In genomic region chr2:34078248-34078874, GRCm38 (mm10) we compare ENCODE assay signal across 17 mouse cellular contexts.
DNase-seq lines count a peak whose midpoint lies in the region; ATAC-seq lines count a peak whose summit lies in the region.
"Had no signal": no experiment of that assay in that cellular context is flagged by ENCODE, and none has a peak within 500 bp of the region (broad histone marks: within the 10 kb centered on the region; RNA-seq: fewer than 3 reads in every experiment).

No protein-coding gene starts in this region.

- peaks cover 18% of the 10 kb centered on the region for H3K4me1 ChIP-seq in embryonic facial prominence, embryonic 10.5 days
- H3K4me1 ChIP-seq in forebrain, embryonic 16.5 days (replicated peaks; ENCODE audit: control insufficient read depth, insufficient read depth, low read length): 0 out of 2 replicates have a peak, but pooled peaks cover 4% of the 10 kb centered on the region
- H3K4me1 ChIP-seq in neural tube, embryonic 11.5 days (ENCODE audit: control insufficient read depth, insufficient read depth, low read length): peaks cover 13% of the 10 kb centered on the region
- H3K4me1 ChIP-seq: liver, embryonic 15.5 days had no signal

- no peak overlapping the region for H3K9ac ChIP-seq in forebrain, embryonic 16.5 days (replicated peaks; ENCODE audit: low read depth, low read length)
- no peak overlapping the region for H3K9ac ChIP-seq in neural tube, embryonic 11.5 days (ENCODE audit: low read length)
- H3K9ac ChIP-seq: liver, embryonic 15.5 days had no signal

- peak; percentile 58; the same call in 1 of the 2 replicates for ATAC-seq in forebrain, embryonic 16.5 days
- peak; percentile 85 for ATAC-seq in neural tube, embryonic 11.5 days (ENCODE audit: insufficient read depth, low FRiP score, low TSS enrichment)

- no peak for DNase-seq in embryonic facial prominence, embryonic 10.5 days (ENCODE audit: low spot score)
- peak; percentile 79 for DNase-seq in mesoderm, embryonic 11.5 days (ENCODE audit: low read depth, low spot score)
- DNase-seq in neural tube, embryonic 11.5 days (ENCODE audit: low spot score): peak; percentile 65
- DNase-seq in MN1 (ENCODE audit: low spot score): no peak
- DNase-seq in thymus, postnatal 4 days: no peak
- DNase-seq in urinary bladder, postnatal 36 days (ENCODE audit: low spot score in 2 of 2): no peak
- DNase-seq in yolk sac, embryonic 10.5 days (ENCODE audit: low spot score): no peak
- DNase-seq: adrenal gland, postnatal 25 days; cerebellum, postnatal 36 days; gastrocnemius, adult 2 months; heart, postnatal 14 days; kidney, adult 11 months; kidney, postnatal 36 days; thymus, adult 18-20 months had no signal

- no peaks in the 10 kb centered on the region for H3K27me3 ChIP-seq in embryonic facial prominence, embryonic 10.5 days (replicated peaks; ENCODE audit: low read depth, poor library complexity, severe bottlenecking)
- H3K27me3 ChIP-seq in forebrain, embryonic 16.5 days (replicated peaks; ENCODE audit: control insufficient read depth, insufficient read depth, low read length): no peaks in the 10 kb centered on the region
- no peaks in the 10 kb centered on the region for H3K27me3 ChIP-seq in neural tube, embryonic 11.5 days (ENCODE audit: control insufficient read depth, insufficient read depth, low read length)
- H3K27me3 ChIP-seq: liver, embryonic 15.5 days had no signal

- H3K27ac ChIP-seq in embryonic facial prominence, embryonic 10.5 days (replicated peaks): 0 out of 2 replicates have a peak overlapping the region, but pooled peaks have one; percentile 25
- no peak overlapping the region for H3K27ac ChIP-seq in forebrain, embryonic 16.5 days (ENCODE audit: low read length)
- no peak overlapping the region; the same call in 1 of the 2 replicates for H3K27ac ChIP-seq in neural tube, embryonic 11.5 days (ENCODE audit: low read depth, low read length)
- H3K27ac ChIP-seq: gastrocnemius, adult 2 months; liver, embryonic 15.5 days; macrophage had no signal

- no peak overlapping the region for H3K4me3 ChIP-seq in embryonic facial prominence, embryonic 10.5 days
- H3K4me3 ChIP-seq in forebrain, embryonic 16.5 days (replicated peaks; ENCODE audit: low read length): no peak overlapping the region
- no peak overlapping the region for H3K4me3 ChIP-seq in neural tube, embryonic 11.5 days (ENCODE audit: low read depth, low read length)
- H3K4me3 ChIP-seq: gastrocnemius, adult 2 months; liver, embryonic 15.5 days had no signal

- WGBS in embryonic facial prominence, embryonic 10.5 days: 80% methylated on average over 3 of the region's 3 CpGs
- 56% methylated on average over 3 of the region's 3 CpGs for WGBS in forebrain, embryonic 16.5 days
- 50% methylated on average over 3 of the region's 3 CpGs for WGBS in neural tube, embryonic 11.5 days

- H3K36me3 ChIP-seq in embryonic facial prominence, embryonic 10.5 days (replicated peaks): no peaks in the 10 kb centered on the region
- no peaks in the 10 kb centered on the region for H3K36me3 ChIP-seq in forebrain, embryonic 16.5 days (ENCODE audit: control insufficient read depth, insufficient read depth)
- no peaks in the 10 kb centered on the region for H3K36me3 ChIP-seq in neural tube, embryonic 11.5 days (ENCODE audit: control insufficient read depth, insufficient read depth, low read length)
- H3K36me3 ChIP-seq: liver, embryonic 15.5 days had no signal

- H3K9me3 ChIP-seq in embryonic facial prominence, embryonic 10.5 days: no peaks in the 10 kb centered on the region
- no peaks in the 10 kb centered on the region for H3K9me3 ChIP-seq in forebrain, embryonic 16.5 days (ENCODE audit: control insufficient read depth, low read length)
- no peaks in the 10 kb centered on the region for H3K9me3 ChIP-seq in neural tube, embryonic 11.5 days (ENCODE audit: control insufficient read depth, low read length)
- H3K9me3 ChIP-seq: liver, embryonic 15.5 days had no signal

- H3K4me2 ChIP-seq in forebrain, embryonic 16.5 days (ENCODE audit: low read length): no peak overlapping the region
- H3K4me2 ChIP-seq in neural tube, embryonic 11.5 days (ENCODE audit: low read depth): no peak overlapping the region
- H3K4me2 ChIP-seq: liver, embryonic 15.5 days had no signal

Comparison
In these comparisons a context has a peak if more than half of its experiments do, and no peak if none do; other contexts are left out.
1. DNase-seq: peak in mesoderm, embryonic 11.5 days (single experiment) and neural tube, embryonic 11.5 days (single experiment); none in embryonic facial prominence, embryonic 10.5 days (single experiment), MN1 (single experiment), thymus, postnatal 4 days (single experiment), urinary bladder, postnatal 36 days (0 of 2) and yolk sac, embryonic 10.5 days (single experiment).